Comparison of ENCODE assay signal across 8 mouse cellular contexts in genomic region chr7:25220457-25221101, GRCm38 (mm10). TPM values are rescaled to one million over a fixed set of nuclear protein-coding genes. Genes with fewer than 3 reads are reported as not detected.
DNase-seq lines count a peak whose midpoint lies in the region; ATAC-seq and TF ChIP-seq lines count a peak whose summit lies in the region.

Gene Dedd2, minus strand, starts transcription at chr7:25220615.

- intact Hi-C loops in gastrocnemius, adult 2 months (cut with DNase I), result loop anchor here (2.0 kb wide), 2 partner anchors 16 to 144 kb away; partner anchors contain the start of gene Gsk3a

- H3K4me1 ChIP-seq in embryonic fibroblast, embryonic 13.5 days (ENCODE audit: control insufficient read depth, insufficient read depth, low read length), result peaks cover 8% of the 10 kb centered on the region

- H3K27ac ChIP-seq in gastrocnemius, adult 2 months, result peak within 1 kb of the TSS; percentile 95
- peak within 1 kb of the TSS; percentile 63 for H3K27ac ChIP-seq in embryonic fibroblast, embryonic 13.5 days (ENCODE audit: insufficient read depth, low read length)

- peak; percentile 53 for DNase-seq in gastrocnemius, adult 2 months
- no peak for DNase-seq in gastrocnemius, postnatal 10 days
- DNase-seq in MN1 (ENCODE audit: low spot score), result peak; percentile 30
- DNase-seq in heart, postnatal 4 days, result peak; percentile 37
- DNase-seq in layer of hippocampus, postnatal 36 days, result no peak
- no peak for DNase-seq in right cerebral cortex, postnatal 4 days

- no peak for TF ChIP-seq CTCF in gastrocnemius, adult 2 months (IDR thresholded peaks at IDR 0.05)
- no peak for TF ChIP-seq CTCF in embryonic fibroblast, embryonic 13.5 days (IDR thresholded peaks at IDR 0.05; ENCODE audit: borderline replicate concordance, insufficient read depth, low read length)

- peak; percentile 31 for ATAC-seq in megakaryocyte-erythroid progenitor cell, adult 5-6 weeks (replicated peaks; ENCODE audit: low FRiP score, low TSS enrichment, poor library complexity, severe bottlenecking)

- no peak for TF ChIP-seq POLR2A in embryonic fibroblast, embryonic 13.5 days (IDR thresholded peaks at IDR 0.05; ENCODE audit: low read depth, low read length)

- peak within 1 kb of the TSS; percentile 83 for H3K4me3 ChIP-seq in gastrocnemius, adult 2 months
- H3K4me3 ChIP-seq in embryonic fibroblast, embryonic 13.5 days (ENCODE audit: insufficient read depth, low read length), result peak within 1 kb of the TSS; percentile 86

RNA-seq across cellular contexts. Expression of gene Dedd2, which starts in this region (rescaled TPM):
- total RNA-seq in gastrocnemius, adult 2 months (2021), result 1 to 10 TPM; 9.3 to 9.4 TPM
- 1 to 10 TPM; 6.3 to 7.4 TPM for total RNA-seq in gastrocnemius, postnatal 10 days (2021)
- 2.3 and 2.5 TPM in 2 replicates for polyA plus RNA-seq in embryonic fibroblast, embryonic 13.5 days (2011; ENCODE audit: insufficient read length, low read depth, missing spikeins)
- total RNA-seq in heart, postnatal 4 days (2021), result 1 to 10 TPM; 7.2 to 9.6 TPM
- total RNA-seq in layer of hippocampus, postnatal 36 days (2021), result 10 to 100 TPM; 26.1 to 28.0 TPM
- 16.0 and 24.9 TPM in 2 replicates for total RNA-seq in megakaryocyte-erythroid progenitor cell, adult 5-6 weeks (2014; fragmentation: Nextera tagmentation)
- 13.5 and 15.2 TPM in 2 replicates for total RNA-seq in megakaryocyte-erythroid progenitor cell, adult 5-6 weeks (2017)

Comparison
In these comparisons a context has a peak if more than half of its experiments do, and no peak if none do; other contexts are left out.
1. DNase-seq: peak in gastrocnemius, adult 2 months (single experiment), MN1 (single experiment) and heart, postnatal 4 days (single experiment); none in gastrocnemius, postnatal 10 days (single experiment), layer of hippocampus, postnatal 36 days (0 of 2) and right cerebral cortex, postnatal 4 days (single experiment).